9 mouse cellular contexts compared by ENCODE assay signal in genomic region chr14:21682681-21683129, GRCm38 (mm10). TPM values are rescaled to one million over a fixed set of nuclear protein-coding genes. Genes with fewer than 3 reads are reported as not detected.
DNase-seq lines count a peak whose midpoint lies in the region; ATAC-seq and TF ChIP-seq lines count a peak whose summit lies in the region.
"Had no signal": no experiment of that assay in that cellular context is flagged by ENCODE, and none has a peak within 500 bp of the region (broad histone marks: within the 10 kb centered on the region; RNA-seq: fewer than 3 reads in every experiment).

No protein-coding gene starts in this region.

- no peaks in the 10 kb centered on the region for H3K9me3 ChIP-seq in ES-E14 (ENCODE audit: control insufficient read depth, insufficient read depth, low read depth, low read length)
- H3K9me3 ChIP-seq in embryonic facial prominence, embryonic 13.5 days, result no peaks in the 10 kb centered on the region
- no peaks in the 10 kb centered on the region for H3K9me3 ChIP-seq in hindbrain, postnatal 0 days (ENCODE audit: low read length)
- no peaks in the 10 kb centered on the region for H3K9me3 ChIP-seq in liver, embryonic 13.5 days (replicated peaks)

- no peaks in the 10 kb centered on the region for H3K36me3 ChIP-seq in ES-E14 (ENCODE audit: control insufficient read depth, insufficient read depth, low read length, poor library complexity, severe bottlenecking)
- H3K36me3 ChIP-seq in embryonic facial prominence, embryonic 13.5 days, result no peaks in the 10 kb centered on the region
- no peaks in the 10 kb centered on the region for H3K36me3 ChIP-seq in hindbrain, postnatal 0 days (ENCODE audit: insufficient read depth, low read length)
- no peaks in the 10 kb centered on the region for H3K36me3 ChIP-seq in liver, embryonic 13.5 days

- H3K27me3 ChIP-seq in embryonic facial prominence, embryonic 13.5 days, result no peaks in the 10 kb centered on the region
- H3K27me3 ChIP-seq in hindbrain, postnatal 0 days (ENCODE audit: insufficient read depth, low read length), result no peaks in the 10 kb centered on the region
- H3K27me3 ChIP-seq in liver, embryonic 13.5 days, result peaks cover 32% of the 10 kb centered on the region

- no peak for TF ChIP-seq CTCF in hindbrain, postnatal 0 days (IDR thresholded peaks at IDR 0.05; ENCODE audit: low read depth)

- 0 out of 4 replicates have a peak overlapping the region, but pooled peaks of 1 of the 2 experiments have one; percentile 47 for H3K4me3 ChIP-seq in ES-E14 (ENCODE audit: insufficient read depth in 1 of 2, low read depth in 1 of 2, low read length in 2 of 2, poor library complexity in 1 of 2, severe bottlenecking in 1 of 2)
- H3K4me3 ChIP-seq in embryonic facial prominence, embryonic 13.5 days, result peak overlapping the region; percentile 14; the same call in 1 of the 2 replicates
- no peak overlapping the region; the same call in 1 of the 2 replicates for H3K4me3 ChIP-seq in hindbrain, postnatal 0 days (ENCODE audit: low read length)
- H3K4me3 ChIP-seq in liver, embryonic 13.5 days (replicated peaks), result peak overlapping the region; percentile 23; the same call in 1 of the 2 replicates

- H3K4me1 ChIP-seq in ES-E14 (ENCODE audit: control insufficient read depth in 2 of 2, insufficient read depth in 2 of 2, low read length in 2 of 2, poor library complexity in 1 of 2), result peaks cover 0 to 4% of the 10 kb centered on the region in 2 experiments; a peak in 1 of 4 replicates
- H3K4me1 ChIP-seq in embryonic facial prominence, embryonic 13.5 days, result peaks cover 78% of the 10 kb centered on the region
- H3K4me1 ChIP-seq in hindbrain, postnatal 0 days (ENCODE audit: insufficient read depth, low read length), result peaks cover 12% of the 10 kb centered on the region; the same call in 1 of the 2 replicates
- peaks cover 20% of the 10 kb centered on the region for H3K4me1 ChIP-seq in liver, embryonic 13.5 days (replicated peaks)

- H3K4me2 ChIP-seq in embryonic facial prominence, embryonic 13.5 days, result peak overlapping the region; percentile 52
- peak overlapping the region; percentile 44 for H3K4me2 ChIP-seq in hindbrain, postnatal 0 days (ENCODE audit: low read depth, low read length)
- H3K4me2 ChIP-seq in liver, embryonic 13.5 days, result peak overlapping the region; percentile 55

- no peak overlapping the region for H3K9ac ChIP-seq in ES-E14 (ENCODE audit: insufficient read depth, low read depth, low read length, poor library complexity, severe bottlenecking)
- 0 out of 2 replicates have a peak overlapping the region, but pooled peaks have one; percentile 27 for H3K9ac ChIP-seq in embryonic facial prominence, embryonic 13.5 days
- no peak overlapping the region; the same call in 1 of the 2 replicates for H3K9ac ChIP-seq in hindbrain, postnatal 0 days (replicated peaks; ENCODE audit: low read length)
- no peak overlapping the region for H3K9ac ChIP-seq in liver, embryonic 13.5 days

- ATAC-seq in embryonic facial prominence, embryonic 13.5 days (ENCODE audit: insufficient number of reproducible peaks, insufficient read depth, low FRiP score, low TSS enrichment, low read depth), result no peak
- peak; percentile 53; the same call in 1 of the 2 replicates for ATAC-seq in hindbrain, postnatal 0 days
- peak; percentile 85 for ATAC-seq in liver, embryonic 13.5 days (ENCODE audit: low read depth)

- 2% methylated on average over 9 of the region's 9 CpGs for WGBS in embryonic facial prominence, embryonic 13.5 days
- 3% methylated on average over 9 of the region's 9 CpGs for WGBS in hindbrain, postnatal 0 days
- WGBS in liver, embryonic 13.5 days (ENCODE audit: insufficient replicate concordance), result 3% methylated on average over 9 of the region's 9 CpGs

- in situ Hi-C loops in ES-E14 (cut with MboI; ENCODE audit: low sequenced_read_pairs in 2 of 2, unreplicated experiment in 2 of 2), result no loop called here

- H3K27ac ChIP-seq in ES-E14 (ENCODE audit: insufficient read depth, low read depth, low read length, poor library complexity, severe bottlenecking), result no peak overlapping the region
- H3K27ac ChIP-seq in embryonic facial prominence, embryonic 13.5 days, result peak overlapping the region; percentile 72
- no peak overlapping the region for H3K27ac ChIP-seq in hindbrain, postnatal 0 days
- H3K27ac ChIP-seq in liver, embryonic 13.5 days, result no peak overlapping the region

- DNase-seq in 3T3-L1 (ENCODE audit: low read depth, low spot score), result peak; percentile 52
- peak; percentile 94 for DNase-seq in ES-E14 (ENCODE audit: low read depth, low spot score)
- DNase-seq in hindbrain, postnatal 0 days (ENCODE audit: low spot score), result peak; percentile 42
- peak; percentile 85 for DNase-seq in liver, embryonic 13.5 days
- peak; percentile 68 to 74 for DNase-seq in natural killer cell, adult 2 months (ENCODE audit: low spot score in 2 of 2)
- peak; percentile 77 to 81 for DNase-seq in thymus, postnatal 36 days
- DNase-seq in gastrocnemius, postnatal 4 days (ENCODE audit: low spot score in 2 of 2), result no peak

TF ChIP-seq in ES-E14, 5 proteins besides CTCF, POLR2A, EP300 and RAD21:
- no peak for TF ChIP-seq MAFK (IDR thresholded peaks at IDR 0.05; ENCODE audit: insufficient read depth, low read depth, low read length)
- 0 out of 2 replicates have a peak, but pooled peaks have one; percentile 3 for TF ChIP-seq ZC3H11A (IDR thresholded peaks at IDR 0.05; ENCODE audit: borderline replicate concordance, low read depth, low read length)

RNA-seq across cellular contexts. Expression of gene Dupd1, which starts 31.7 kb away (rescaled TPM):
- not detected in 2 replicates for total RNA-seq in ES-E14 (2012; rRNA removed)
- 0.31 TPM in 1 of 2 replicates, not detected in the other for polyA plus RNA-seq in embryonic facial prominence, embryonic 13.5 days (2015; fragmentation: Nextera tagmentation; extraction: Ambion mirVana)
- not detected in 2 replicates for total RNA-seq in hindbrain, postnatal 0 days (2014; rRNA removed)
- polyA plus RNA-seq in hindbrain, postnatal 0 days (2015; fragmentation: Nextera tagmentation; extraction: Ambion mirVana), result 0.29 TPM in 1 of 2 replicates, not detected in the other
- polyA plus RNA-seq in liver, embryonic 13.5 days (2015; fragmentation: Nextera tagmentation; extraction: Ambion mirVana), result not detected in 2 replicates
- total RNA-seq in gastrocnemius, postnatal 4 days (2021), result 10 to 100 TPM; 21.4 to 27.1 TPM
- total RNA-seq: liver, adult 2 months had no signal
- polyA plus RNA-seq: liver, adult 2 months had no signal

Comparison
In these comparisons a context has a peak if more than half of its experiments do, and no peak if none do; other contexts are left out.
1. DNase-seq: peak in 3T3-L1 (single experiment), ES-E14 (single experiment), hindbrain, postnatal 0 days (single experiment), liver, embryonic 13.5 days (single experiment), natural killer cell, adult 2 months (2 of 2) and thymus, postnatal 36 days (2 of 2); none in gastrocnemius, postnatal 4 days (0 of 2).
2. RNA of gene Dupd1, which starts 31.7 kb away (total RNA-seq): 21.4 to 27.1 TPM in gastrocnemius, postnatal 4 days; not detected in ES-E14 and not detected in hindbrain, postnatal 0 days; every median in the first group is over 10 times any median in the second.
3. Peak in every context shown above with its lines, with median percentiles within 50 percentile points of each other: H3K4me2 ChIP-seq.